Mouse (Mus musculus) liver, embryonic 11.5 days (tissue): ENCODE data around the gene Gm49337. TPM values are rescaled to one million over a fixed set of nuclear protein-coding genes. Genes with fewer than 3 reads are reported as not detected.

Experiments
- ATAC-seq: fragments of 200-750 bp; cut with Nextera tagmentation; replicated peaks from 2 replicates; pipeline ENCODE4 v1.8.0; 2017; ENCODE audit warnings: moderate number of reproducible peaks, mild to moderate bottlenecking, moderate TSS enrichment, moderate library complexity; ENCODE audit not compliant: low FRiP score
- DNase-seq: peaks from one replicate; pipeline ENCODE4 v3.0.0-alpha.2; 2017; ENCODE audit warnings: low spot score
- H3K27ac ChIP-seq: fragments of 300-500 bp; sonication (generic); 2 replicates; pipeline ENCODE4 v1.5.1; 2014; ENCODE audit warnings: mild to moderate bottlenecking, low read depth, low read length, control low read depth
- H3K27me3 ChIP-seq: fragments of 300-500 bp; sonication (generic); replicated peaks from 2 replicates; pipeline ENCODE4 v1.6.1; 2014; ENCODE audit warnings: low read length, mixed read lengths; ENCODE audit not compliant: control insufficient read depth, insufficient read depth
- H3K36me3 ChIP-seq: fragments of 300-500 bp; sonication (generic); 2 replicates; pipeline ENCODE4 v1.6.1; 2014; ENCODE audit warnings: mild to moderate bottlenecking, low read length, moderate library complexity, mixed read lengths; ENCODE audit not compliant: control insufficient read depth, insufficient read depth
- H3K4me1 ChIP-seq: fragments of 300-500 bp; sonication (generic); replicated peaks from 2 replicates; pipeline ENCODE4 v1.6.1; 2014; ENCODE audit warnings: low read length, mixed read lengths; ENCODE audit not compliant: control insufficient read depth, insufficient read depth
- H3K4me2 ChIP-seq: fragments of 300-500 bp; sonication (generic); 2 replicates; pipeline ENCODE4 v1.6.1; 2014; ENCODE audit warnings: mild to moderate bottlenecking, control low read depth, moderate library complexity
- H3K4me3 ChIP-seq: fragments of 300-500 bp; sonication (generic); 2 replicates; pipeline ENCODE4 v1.5.1; 2014; ENCODE audit warnings: low read depth, low read length, control low read depth
- H3K9ac ChIP-seq: fragments of 300-500 bp; sonication (generic); 2 replicates; pipeline ENCODE4 v1.6.1; 2014; ENCODE audit warnings: low read depth, low read length, control low read depth
- H3K9me3 ChIP-seq: fragments of 300-500 bp; sonication (generic); 2 replicates; pipeline ENCODE4 v1.6.1; 2016; ENCODE audit warnings: low read length, inconsistent platforms, mixed read lengths; ENCODE audit not compliant: control insufficient read depth
- WGBS: fragments of 180-500 bp; shearing (Covaris S2); extraction: QIAGEN DNeasy Blood & Tissue Kit; methylation state at CpG from one replicate; pipeline ENCODE4 v1.1.7; 2014; 5-methylcytosine and 5-hydroxymethylcytosine counted together
- polyA plus RNA-seq: library from polyadenylated mRNA; unstranded; fragments of >200 nt; fragmentation: Nextera tagmentation; extraction: Ambion mirVana; gene quantifications from 2 replicates; pipeline ENCODE4 v1.2.1, GENCODE M21; 2014

The Gm49337 gene
- polyA plus RNA-seq, 1 experiment from 2014 or later: not detected

DNA sequence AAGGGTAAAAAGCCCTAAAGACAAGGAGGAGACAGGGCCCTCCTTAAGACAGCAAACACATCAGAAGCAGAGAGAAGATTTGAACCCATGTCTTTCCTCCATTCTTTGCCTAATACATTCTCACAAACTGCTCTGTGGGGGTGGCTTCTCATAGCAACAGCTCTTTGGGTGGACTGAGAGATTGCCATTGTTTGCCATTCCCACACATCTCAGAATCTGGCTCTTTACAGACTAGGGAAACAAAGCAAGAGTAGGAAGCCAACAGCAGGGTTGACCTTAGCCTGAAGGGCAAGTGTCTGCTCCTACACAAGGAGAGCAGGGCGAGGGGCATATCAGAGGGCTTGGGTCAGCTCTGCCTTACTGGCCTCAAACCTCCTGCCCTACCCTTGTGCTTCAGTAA, 31.4 kb upstream of the Gm49337 start:
- WGBS: 79% methylated on average over 1 of the region's 1 CpGs
- Histone ChIP-seq H3K9ac (no peak overlapping the region), H3K27me3 (peaks cover 22% of the 10 kb centered on the region; the same call in 1 of the 2 replicates)

GRCm38 (mm10) chr4:116142269-116142668, 30.9 kb upstream of the Gm49337 start:
- Histone ChIP-seq H3K9me3 (peaks cover 2% of the 10 kb centered on the region; the same call in 1 of the 2 replicates), H3K4me3 (no peak overlapping the region), H3K4me2 (no peak overlapping the region), H3K27ac (no peak overlapping the region), H3K9ac (no peak overlapping the region), H3K36me3 (no peaks in the 10 kb centered on the region), H3K27me3 (peaks cover 22% of the 10 kb centered on the region; the same call in 1 of the 2 replicates), H3K4me1 (peaks cover 3% of the 10 kb centered on the region; the same call in 1 of the 2 replicates)
- DNase-seq (no peak), ATAC-seq (no peak)
- 79% methylated on average over 7 of the region's 7 CpGs for WGBS

More for the DNA sequence above, 31.4 kb upstream of the Gm49337 start:
- Histone ChIP-seq H3K27ac (no peak overlapping the region), H3K36me3 (no peaks in the 10 kb centered on the region), H3K4me2 (no peak overlapping the region), H3K4me3 (no peak overlapping the region), H3K9me3 (no peaks in the 10 kb centered on the region), H3K4me1 (peaks cover 3% of the 10 kb centered on the region; the same call in 1 of the 2 replicates)
- ATAC-seq (no peak), DNase-seq (no peak)

DNA sequence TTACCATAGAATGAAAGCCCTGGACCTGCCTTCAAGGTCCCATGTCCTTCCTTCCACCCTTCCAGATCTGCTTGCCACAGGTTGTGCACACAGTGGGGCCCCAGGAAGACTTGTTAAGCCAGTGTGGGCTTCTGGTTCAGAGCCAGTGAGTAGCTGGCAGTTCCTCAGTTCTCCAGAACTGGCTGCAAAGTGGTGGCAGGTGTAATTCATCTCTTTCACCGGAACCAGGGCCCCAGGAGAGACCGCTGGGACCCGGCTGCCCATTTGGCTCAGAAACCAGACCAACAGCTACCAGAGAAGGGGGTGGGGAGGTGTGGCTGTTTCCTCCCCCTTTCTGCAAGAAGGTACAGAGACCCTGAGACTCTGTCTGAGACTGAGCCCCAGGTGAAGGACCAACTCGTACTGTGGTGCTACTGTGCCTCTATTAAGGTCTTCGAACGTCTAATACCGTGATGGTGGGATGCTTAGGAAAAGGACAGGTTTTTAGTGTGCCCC, 29.8 kb upstream of the Gm49337 start:
- 12% methylated on average over 7 of the region's 7 CpGs for WGBS
- peaks cover 22% of the 10 kb centered on the region; the same call in 1 of the 2 replicates for H3K27me3 ChIP-seq
- ATAC-seq: no peak
- H3K9ac ChIP-seq: no peak overlapping the region
- DNase-seq: no peak
- H3K4me1 ChIP-seq: peaks cover 3% of the 10 kb centered on the region; the same call in 1 of the 2 replicates
- H3K4me3 ChIP-seq: peak overlapping the region; percentile 66; the same call in 1 of the 2 replicates
- H3K4me2 ChIP-seq: peak overlapping the region; percentile 98
- no peaks in the 10 kb centered on the region for H3K36me3 ChIP-seq
- H3K27ac ChIP-seq: no peak overlapping the region
- H3K9me3 ChIP-seq: peaks cover 3% of the 10 kb centered on the region; the same call in 1 of the 2 replicates

GRCm38 (mm10) chr4:116143891-116144717, 29.1 kb upstream of the Gm49337 start:
- peak; percentile 67 for DNase-seq
- 1% methylated on average over 43 of the region's 47 CpGs for WGBS
- ATAC-seq: peak; percentile 62

GRCm38 (mm10) chr4:116149812-116150155, 23.4 kb upstream of the Gm49337 start:
- peak overlapping the region; percentile 83 for H3K9ac ChIP-seq
- H3K9me3 ChIP-seq: peaks cover 3% of the 10 kb centered on the region; the same call in 1 of the 2 replicates
- peaks cover 6% of the 10 kb centered on the region for H3K4me1 ChIP-seq
- peak overlapping the region; percentile 89 for H3K27ac ChIP-seq
- H3K36me3 ChIP-seq: peaks cover 19% of the 10 kb centered on the region
- DNase-seq (no peak), ATAC-seq (peak; percentile 25)
- WGBS: 30% methylated on average over 6 of the region's 6 CpGs
- peak overlapping the region; percentile 77 for H3K4me2 ChIP-seq
- H3K27me3 ChIP-seq: no peaks in the 10 kb centered on the region
- H3K4me3 ChIP-seq: peak overlapping the region; percentile 84

More at GRCm38 (mm10) chr4:116143891-116144717, 29.1 kb upstream of the Gm49337 start:
- peaks cover 22% of the 10 kb centered on the region; the same call in 1 of the 2 replicates for H3K27me3 ChIP-seq
- H3K4me2 ChIP-seq: peak overlapping the region; percentile 98
- H3K9me3 ChIP-seq: peaks cover 3% of the 10 kb centered on the region; the same call in 1 of the 2 replicates
- peaks cover 3% of the 10 kb centered on the region; the same call in 1 of the 2 replicates for H3K4me1 ChIP-seq
- H3K27ac ChIP-seq: no peak overlapping the region
- H3K4me3 ChIP-seq: peak overlapping the region; percentile 66
- no peaks in the 10 kb centered on the region for H3K36me3 ChIP-seq
- peak overlapping the region; percentile 66 for H3K9ac ChIP-seq

- Histone ChIP-seq H3K9me3 (peaks cover 3% of the 10 kb centered on the region; the same call in 1 of the 2 replicates), H3K36me3 (peaks cover 23% of the 10 kb centered on the region), H3K27ac (peak overlapping the region; percentile 89), H3K4me2 (peak overlapping the region; percentile 77), H3K4me3 (peak overlapping the region; percentile 84), H3K4me1 (peaks cover 6% of the 10 kb centered on the region; the same call in 1 of the 2 replicates), H3K9ac (peak overlapping the region; percentile 83), H3K27me3 (no peaks in the 10 kb centered on the region)
- DNase-seq (peak; percentile 81), ATAC-seq (peak; percentile 91)
- under 1% methylated on average over 67 of the region's 73 CpGs for WGBS
These were observed 22.9 kb upstream of the Gm49337 start for GRCm38 (mm10) chr4:116150156-116150861.

DNA sequence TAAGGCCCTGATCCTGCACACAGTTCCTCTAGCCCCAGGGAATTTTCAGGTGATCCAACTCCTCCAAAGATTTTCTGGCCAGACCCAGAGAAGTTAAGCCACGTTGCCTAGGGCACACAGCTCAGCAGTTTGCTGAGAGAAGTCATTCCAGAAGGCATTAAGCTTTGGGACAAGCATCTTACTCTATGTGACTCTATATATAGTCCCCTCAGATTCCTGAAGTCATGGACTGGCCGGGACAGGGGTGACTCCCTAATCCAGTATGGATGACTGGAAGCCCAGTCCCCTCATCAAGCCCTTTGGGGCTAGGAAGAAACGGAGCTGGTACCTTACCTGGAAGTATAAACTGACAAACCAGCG, 22.3 kb upstream of the Gm49337 start:
- DNase-seq: no peak
- 19% methylated on average over 4 of the region's 4 CpGs for WGBS
- H3K4me1 ChIP-seq: peaks cover 6% of the 10 kb centered on the region; the same call in 1 of the 2 replicates
- H3K9me3 ChIP-seq: peaks cover 3% of the 10 kb centered on the region; the same call in 1 of the 2 replicates
- H3K4me3 ChIP-seq: peak overlapping the region; percentile 84
- H3K9ac ChIP-seq: peak overlapping the region; percentile 83
- H3K4me2 ChIP-seq: peak overlapping the region; percentile 77
- H3K27me3 ChIP-seq: no peaks in the 10 kb centered on the region
- peaks cover 28% of the 10 kb centered on the region for H3K36me3 ChIP-seq
- H3K27ac ChIP-seq: no peak overlapping the region
- peak; percentile 27 for ATAC-seq

GRCm38 (mm10) chr4:116151238-116151637, 21.9 kb upstream of the Gm49337 start, which contains the start of gene Lurap1:
TSS of gene Lurap1 (minus strand) at chr4:116151338.
- 73% methylated on average over 6 of the region's 6 CpGs for WGBS
- Histone ChIP-seq H3K36me3 (peaks cover 32% of the 10 kb centered on the region), H3K4me3 (peak within 1 kb of the TSS; percentile 84), H3K27ac (peak within 1 kb of the TSS; percentile 89), H3K9me3 (peaks cover 3% of the 10 kb centered on the region; the same call in 1 of the 2 replicates), H3K4me2 (peak within 1 kb of the TSS; percentile 77), H3K9ac (peak within 1 kb of the TSS; percentile 83), H3K4me1 (peaks cover 6% of the 10 kb centered on the region; the same call in 1 of the 2 replicates), H3K27me3 (no peaks in the 10 kb centered on the region)
- ATAC-seq: no peak
- DNase-seq: no peak
